Mouse (Mus musculus): ENCODE results near the gene Cuta. TPM values are rescaled to one million over a fixed set of nuclear protein-coding genes. Genes with fewer than 3 reads are reported as not detected.

The Cuta gene
- polyA plus RNA-seq, 1 experiment from 2014 or later: 203 TPM

GRCm38 (mm10) chr17:26951952-26952877, 12.8 kb upstream of the Cuta start:
- whole genome bisulfite sequencing: 5% methylated on average over 23 of the region's 23 CpGs
- H3K36me3 ChIP-seq: peaks cover 31% of the 10 kb centered on the region
- ATAC-seq (replicated peaks; ENCODE audit: low FRiP score): 0 out of 2 replicates have a peak, but pooled peaks have one; percentile 10
- H3K27me3 ChIP-seq: no peaks in the 10 kb centered on the region
- H3K4me1 ChIP-seq: peaks cover 66% of the 10 kb centered on the region
- H3K9ac ChIP-seq: peak overlapping the region; percentile 43; the same call in 1 of the 2 replicates
- peak overlapping the region; percentile 47 for H3K4me3 ChIP-seq (replicated peaks)
- H3K27ac ChIP-seq: peak overlapping the region; percentile 70; the same call in 1 of the 2 replicates
- H3K4me2 ChIP-seq: peak overlapping the region; percentile 68
- H3K9me3 ChIP-seq (replicated peaks): no peaks in the 10 kb centered on the region

- Histone ChIP-seq H3K27ac (peak overlapping the region; percentile 70), H3K4me1 (peaks cover 74% of the 10 kb centered on the region), H3K9ac (peak overlapping the region; percentile 43; the same call in 1 of the 2 replicates), H3K4me3 (replicated peaks) (peak overlapping the region; percentile 47), H3K9me3 (replicated peaks) (no peaks in the 10 kb centered on the region), H3K36me3 (peaks cover 23% of the 10 kb centered on the region), H3K4me2 (peak overlapping the region; percentile 68), H3K27me3 (no peaks in the 10 kb centered on the region)
- ATAC-seq (replicated peaks; ENCODE audit: low FRiP score): peak; percentile 41
- WGBS: 2% methylated on average over 11 of the region's 11 CpGs
Observed at GRCm38 (mm10) chr17:26951406-26951805, 12.0 kb upstream of the Cuta start.

- WGBS: 29% methylated on average over 7 of the region's 7 CpGs
- Histone ChIP-seq H3K27me3 (no peaks in the 10 kb centered on the region), H3K9me3 (replicated peaks) (no peaks in the 10 kb centered on the region), H3K4me3 (replicated peaks) (peak overlapping the region; percentile 47), H3K9ac (no peak overlapping the region), H3K4me1 (peaks cover 81% of the 10 kb centered on the region), H3K4me2 (peak overlapping the region; percentile 68), H3K27ac (peak overlapping the region; percentile 70; the same call in 1 of the 2 replicates), H3K36me3 (peaks cover 16% of the 10 kb centered on the region)
- no peak for ATAC-seq (replicated peaks; ENCODE audit: low FRiP score)
Observed at GRCm38 (mm10) chr17:26950560-26951288, 11.4 kb upstream of the Cuta start.

GRCm38 (mm10) chr17:26949866-26950265, 10.5 kb upstream of the Cuta start:
- Histone ChIP-seq H3K27me3 (no peaks in the 10 kb centered on the region), H3K4me3 (replicated peaks) (0 out of 2 replicates have a peak overlapping the region, but pooled peaks have one; percentile 77), H3K9me3 (replicated peaks) (no peaks in the 10 kb centered on the region), H3K9ac (no peak overlapping the region), H3K4me2 (peak overlapping the region; percentile 99; the same call in 1 of the 2 replicates), H3K36me3 (peaks cover 7% of the 10 kb centered on the region), H3K27ac (peak overlapping the region; percentile 82), H3K4me1 (peaks cover 86% of the 10 kb centered on the region)
- WGBS: 42% methylated on average over 5 of the region's 5 CpGs
- ATAC-seq (replicated peaks; ENCODE audit: low FRiP score): no peak

- H3K4me3 ChIP-seq (replicated peaks): peak overlapping the region; percentile 77
- peak; percentile 8 for ATAC-seq (replicated peaks; ENCODE audit: low FRiP score)
- peak overlapping the region; percentile 72 for H3K9ac ChIP-seq
- peaks cover 86% of the 10 kb centered on the region for H3K4me1 ChIP-seq
- H3K36me3 ChIP-seq: peaks cover 4% of the 10 kb centered on the region; the same call in 1 of the 2 replicates
- H3K9me3 ChIP-seq (replicated peaks): no peaks in the 10 kb centered on the region
- H3K27me3 ChIP-seq: no peaks in the 10 kb centered on the region
- H3K4me2 ChIP-seq: peak overlapping the region; percentile 99
- 11% methylated on average over 9 of the region's 14 CpGs for WGBS
- peak overlapping the region; percentile 82 for H3K27ac ChIP-seq
Observed at GRCm38 (mm10) chr17:26949051-26949577, 9.7 kb upstream of the Cuta start.

GRCm38 (mm10) chr17:26948316-26949050, 9.1 kb upstream of the Cuta start:
- peak overlapping the region; percentile 82 for H3K27ac ChIP-seq
- H3K9me3 ChIP-seq (replicated peaks): no peaks in the 10 kb centered on the region
- H3K4me1 ChIP-seq: peaks cover 79% of the 10 kb centered on the region
- peak overlapping the region; percentile 72 for H3K9ac ChIP-seq
- no peak for ATAC-seq (replicated peaks; ENCODE audit: low FRiP score)
- no peaks in the 10 kb centered on the region for H3K27me3 ChIP-seq
- peaks cover 4% of the 10 kb centered on the region; the same call in 1 of the 2 replicates for H3K36me3 ChIP-seq
- peak overlapping the region; percentile 99 for H3K4me2 ChIP-seq
- peak overlapping the region; percentile 77 for H3K4me3 ChIP-seq (replicated peaks)
- 1% methylated on average over 39 of the region's 87 CpGs for WGBS

GRCm38 (mm10) chr17:26947231-26948100, 8.1 kb upstream of the Cuta start:
- Histone ChIP-seq H3K9me3 (replicated peaks) (no peaks in the 10 kb centered on the region), H3K4me1 (peaks cover 71% of the 10 kb centered on the region), H3K36me3 (no peaks in the 10 kb centered on the region), H3K4me2 (peak overlapping the region; percentile 65), H3K27ac (peak overlapping the region; percentile 74), H3K27me3 (no peaks in the 10 kb centered on the region), H3K9ac (no peak overlapping the region), H3K4me3 (replicated peaks) (peak overlapping the region; percentile 42)
- no peak for ATAC-seq (replicated peaks; ENCODE audit: low FRiP score)
- WGBS: 58% methylated on average over 12 of the region's 12 CpGs

GRCm38 (mm10) chr17:26946567-26946966, 7.2 kb upstream of the Cuta start:
- no peaks in the 10 kb centered on the region for H3K27me3 ChIP-seq
- peaks cover 71% of the 10 kb centered on the region for H3K4me1 ChIP-seq
- no peaks in the 10 kb centered on the region for H3K9me3 ChIP-seq (replicated peaks)
- peak overlapping the region; percentile 42 for H3K4me3 ChIP-seq (replicated peaks)
- ATAC-seq (replicated peaks; ENCODE audit: low FRiP score): peak; percentile 37
- H3K27ac ChIP-seq: peak overlapping the region; percentile 74
- peak overlapping the region; percentile 65 for H3K4me2 ChIP-seq
- under 1% methylated on average over 37 of the region's 37 CpGs for WGBS
- peak overlapping the region; percentile 51 for H3K9ac ChIP-seq
- H3K36me3 ChIP-seq: no peaks in the 10 kb centered on the region

- H3K27ac ChIP-seq: peak overlapping the region; percentile 74
- H3K9ac ChIP-seq: peak overlapping the region; percentile 51
- ATAC-seq (replicated peaks; ENCODE audit: low FRiP score): no peak
- H3K9me3 ChIP-seq (replicated peaks): no peaks in the 10 kb centered on the region
- WGBS: 24% methylated on average over 13 of the region's 13 CpGs
- H3K4me2 ChIP-seq: peak overlapping the region; percentile 65
- no peaks in the 10 kb centered on the region for H3K27me3 ChIP-seq
- H3K36me3 ChIP-seq: no peaks in the 10 kb centered on the region
- peaks cover 69% of the 10 kb centered on the region for H3K4me1 ChIP-seq
- peak overlapping the region; percentile 42 for H3K4me3 ChIP-seq (replicated peaks)
Observed at GRCm38 (mm10) chr17:26945824-26946495, 6.6 kb upstream of the Cuta start.
